Mouse (Mus musculus) macrophage (primary cell): ENCODE measurements around the gene Cmss1. TPM values are rescaled to one million over a fixed set of nuclear protein-coding genes. Genes with fewer than 3 reads are reported as not detected.

Experiments used
- H3K27ac ChIP-seq: fragments of 350-480 bp; formaldehyde crosslinking; 2 replicates; pipeline ENCODE4 v1.9.0; 2021
- H3K36me3 ChIP-seq: fragments of 350-480 bp; formaldehyde crosslinking; 2 replicates; pipeline ENCODE4 v1.9.0; 2021; ENCODE audit errors: inconsistent target
- H3K4me3 ChIP-seq: fragments of 350-480 bp; formaldehyde crosslinking; 2 replicates; pipeline ENCODE4 v1.9.0; 2021; ENCODE audit errors: inconsistent target
- H3K79me2 ChIP-seq: fragments of 350-480 bp; formaldehyde crosslinking; 2 replicates; pipeline ENCODE4 v1.9.0; 2021; ENCODE audit errors: inconsistent target
- WGBS: methylation state at CpG from one replicate; pipeline ENCODE4 v1.1.7; 2026; ENCODE audit warnings: inconsistent platforms; ENCODE audit not compliant: missing documents; 5-methylcytosine and 5-hydroxymethylcytosine counted together
- polyA plus RNA-seq: library from polyadenylated mRNA; stranded (reverse); fragments of 250-400 nt; gene quantifications from 3 replicates; pipeline ENCODE4 v1.2.4, GENCODE M21; 2018; ENCODE audit warnings: inconsistent platforms

The Cmss1 gene
- polyA plus RNA-seq, 1 experiment from 2014 or later: 4.7 TPM

- Histone ChIP-seq H3K27ac (no peak overlapping the region), H3K79me2 (no peaks in the 10 kb centered on the region), H3K36me3 (no peaks in the 10 kb centered on the region), H3K4me3 (no peak overlapping the region)
- WGBS: 92% methylated on average over 5 of the region's 5 CpGs
Measured at GRCm38 (mm10) chr16:57486266-57486665, 120.4 kb downstream of the Cmss1 start.

GRCm38 (mm10) chr16:57485265-57485664 is 121.4 kb downstream of the Cmss1 start:
- H3K4me3 ChIP-seq: no peak overlapping the region
- H3K36me3 ChIP-seq: no peaks in the 10 kb centered on the region
- 87% methylated on average over 9 of the region's 9 CpGs for WGBS
- H3K79me2 ChIP-seq: no peaks in the 10 kb centered on the region
- no peak overlapping the region for H3K27ac ChIP-seq

- Histone ChIP-seq H3K27ac (no peak overlapping the region), H3K36me3 (no peaks in the 10 kb centered on the region), H3K4me3 (no peak overlapping the region), H3K79me2 (no peaks in the 10 kb centered on the region)
- 94% methylated on average over 12 of the region's 12 CpGs for WGBS
Measured at GRCm38 (mm10) chr16:57484043-57484795, 122.4 kb downstream of the Cmss1 start.

- Histone ChIP-seq H3K27ac (no peak overlapping the region), H3K79me2 (no peaks in the 10 kb centered on the region), H3K4me3 (no peak overlapping the region), H3K36me3 (no peaks in the 10 kb centered on the region)
- WGBS: 74% methylated on average over 2 of the region's 2 CpGs
Measured at GRCm38 (mm10) chr16:57483503-57483902, 123.2 kb downstream of the Cmss1 start.

GRCm38 (mm10) chr16:57482911-57483310 is 123.8 kb downstream of the Cmss1 start:
- WGBS: 73% methylated on average over 4 of the region's 4 CpGs
- no peaks in the 10 kb centered on the region for H3K36me3 ChIP-seq
- no peak overlapping the region for H3K4me3 ChIP-seq
- H3K79me2 ChIP-seq: no peaks in the 10 kb centered on the region
- H3K27ac ChIP-seq: no peak overlapping the region

- no peaks in the 10 kb centered on the region for H3K79me2 ChIP-seq
- no peak overlapping the region for H3K4me3 ChIP-seq
- no peaks in the 10 kb centered on the region for H3K36me3 ChIP-seq
- 41% methylated on average over 6 of the region's 6 CpGs for WGBS
- H3K27ac ChIP-seq: no peak overlapping the region
Measured at GRCm38 (mm10) chr16:57482264-57482663, 124.4 kb downstream of the Cmss1 start.

GRCm38 (mm10) chr16:57479776-57480175 is 126.9 kb downstream of the Cmss1 start:
- Histone ChIP-seq H3K27ac (no peak overlapping the region), H3K36me3 (no peaks in the 10 kb centered on the region), H3K4me3 (no peak overlapping the region), H3K79me2 (no peaks in the 10 kb centered on the region)
- WGBS: 97% methylated on average over 5 of the region's 5 CpGs

GRCm38 (mm10) chr16:57478451-57478850 is 128.2 kb downstream of the Cmss1 start:
- H3K79me2 ChIP-seq: no peaks in the 10 kb centered on the region
- H3K36me3 ChIP-seq: no peaks in the 10 kb centered on the region
- WGBS: 100% methylated on average over 2 of the region's 2 CpGs
- H3K27ac ChIP-seq: no peak overlapping the region
- H3K4me3 ChIP-seq: no peak overlapping the region

GRCm38 (mm10) chr16:57473415-57474085 is 133.1 kb downstream of the Cmss1 start:
- WGBS: 96% methylated on average over 10 of the region's 10 CpGs
- Histone ChIP-seq H3K36me3 (no peaks in the 10 kb centered on the region), H3K27ac (no peak overlapping the region), H3K79me2 (no peaks in the 10 kb centered on the region), H3K4me3 (no peak overlapping the region)

- H3K79me2 ChIP-seq: no peaks in the 10 kb centered on the region
- H3K36me3 ChIP-seq: no peaks in the 10 kb centered on the region
- no peak overlapping the region for H3K27ac ChIP-seq
- H3K4me3 ChIP-seq: no peak overlapping the region
Measured at GRCm38 (mm10) chr16:57471071-57471470, 135.6 kb downstream of the Cmss1 start.

GRCm38 (mm10) chr16:57470286-57470830 is 136.3 kb downstream of the Cmss1 start:
- Histone ChIP-seq H3K4me3 (no peak overlapping the region), H3K79me2 (no peaks in the 10 kb centered on the region), H3K36me3 (no peaks in the 10 kb centered on the region), H3K27ac (no peak overlapping the region)
- 89% methylated on average over 12 of the region's 12 CpGs for WGBS

GRCm38 (mm10) chr16:57469869-57470268 is 136.8 kb downstream of the Cmss1 start:
- no peak overlapping the region for H3K27ac ChIP-seq
- H3K36me3 ChIP-seq: no peaks in the 10 kb centered on the region
- no peak overlapping the region for H3K4me3 ChIP-seq
- WGBS: 90% methylated on average over 2 of the region's 2 CpGs
- no peaks in the 10 kb centered on the region for H3K79me2 ChIP-seq

- H3K79me2 ChIP-seq: no peaks in the 10 kb centered on the region
- 72% methylated on average over 4 of the region's 4 CpGs for WGBS
- H3K27ac ChIP-seq: no peak overlapping the region
- H3K36me3 ChIP-seq: no peaks in the 10 kb centered on the region
- no peak overlapping the region for H3K4me3 ChIP-seq
Measured at GRCm38 (mm10) chr16:57469301-57469700, 137.4 kb downstream of the Cmss1 start.

GRCm38 (mm10) chr16:57465386-57465913 is 141.2 kb downstream of the Cmss1 start:
- H3K27ac ChIP-seq: no peak overlapping the region
- WGBS: 91% methylated on average over 9 of the region's 9 CpGs
- H3K4me3 ChIP-seq: no peak overlapping the region
- H3K36me3 ChIP-seq: no peaks in the 10 kb centered on the region
- H3K79me2 ChIP-seq: no peaks in the 10 kb centered on the region

GRCm38 (mm10) chr16:57456003-57456402 is 150.7 kb downstream of the Cmss1 start:
- H3K27ac ChIP-seq: no peak overlapping the region
- H3K79me2 ChIP-seq: no peaks in the 10 kb centered on the region
- H3K4me3 ChIP-seq: no peak overlapping the region
- no peaks in the 10 kb centered on the region for H3K36me3 ChIP-seq
- 91% methylated on average over 2 of the region's 2 CpGs for WGBS
